Mouse (Mus musculus) erythroblast, embryonic 14.5 days (primary cell): ENCODE results near the gene Pik3r1.

Experiments
- GATA1 ChIP-seq: IDR thresholded peaks from 2 replicates; pipeline ENCODE4 v1.6.1; 2012; ENCODE audit warnings: low read length, inconsistent platforms, mixed read lengths
- TAL1 ChIP-seq: IDR thresholded peaks from 3 replicates; pipeline ENCODE4 v1.6.1; 2012; ENCODE audit warnings: low read length, inconsistent platforms, mixed read lengths

GRCm38 (mm10) chr13:101777851-101778250 is 9.8 kb upstream of the Pik3r1 start:
- no peak for TF ChIP-seq GATA1
- TF ChIP-seq TAL1: no peak
